Mouse (Mus musculus): ENCODE results near the gene Eva1c. TPM values are rescaled to one million over a fixed set of nuclear protein-coding genes. Genes with fewer than 3 reads are reported as not detected.

The Eva1c gene
- polyA plus RNA-seq, 1 experiment from 2014 or later: 3.1 TPM

DNA sequence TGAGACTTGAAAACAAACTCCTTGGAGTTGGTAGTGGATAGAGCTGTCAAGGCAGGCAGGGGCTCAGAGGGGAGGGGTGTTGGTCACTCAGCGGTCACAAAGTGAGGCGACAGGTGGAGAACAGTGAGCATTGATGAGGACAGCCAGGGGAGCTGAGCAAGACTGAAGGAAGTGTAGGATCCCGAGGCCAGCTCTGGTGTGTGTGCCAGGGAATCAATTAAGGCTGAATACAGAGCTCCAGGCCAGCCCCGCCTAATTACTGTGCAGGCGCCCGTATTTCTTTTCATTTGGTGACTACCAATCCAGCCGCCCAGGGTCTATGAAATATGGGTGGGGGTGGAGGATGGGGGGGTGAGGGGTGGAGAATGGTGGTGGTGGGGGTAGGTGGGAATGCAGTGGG, 24.4 kb downstream of the Eva1c start:
- DNase-seq (ENCODE audit: low spot score): no peak
- Histone ChIP-seq H3K9me3 (ENCODE audit: control insufficient read depth, low read length) (no peaks in the 10 kb centered on the region), H3K4me3 (replicated peaks; ENCODE audit: low read length) (no peak overlapping the region), H3K4me2 (replicated peaks) (no peak overlapping the region), H3K27ac (no peak overlapping the region), H3K27me3 (ENCODE audit: control insufficient read depth, insufficient read depth, low read length) (0 out of 2 replicates have a peak, but pooled peaks cover 5% of the 10 kb centered on the region), H3K4me1 (replicated peaks; ENCODE audit: control insufficient read depth, insufficient read depth, low read length) (no peaks in the 10 kb centered on the region), H3K36me3 (replicated peaks; ENCODE audit: control insufficient read depth, insufficient read depth) (no peaks in the 10 kb centered on the region), H3K9ac (no peak overlapping the region)
- no peak for ATAC-seq (ENCODE audit: low FRiP score)
- WGBS: 67% methylated on average over 7 of the region's 7 CpGs

DNA sequence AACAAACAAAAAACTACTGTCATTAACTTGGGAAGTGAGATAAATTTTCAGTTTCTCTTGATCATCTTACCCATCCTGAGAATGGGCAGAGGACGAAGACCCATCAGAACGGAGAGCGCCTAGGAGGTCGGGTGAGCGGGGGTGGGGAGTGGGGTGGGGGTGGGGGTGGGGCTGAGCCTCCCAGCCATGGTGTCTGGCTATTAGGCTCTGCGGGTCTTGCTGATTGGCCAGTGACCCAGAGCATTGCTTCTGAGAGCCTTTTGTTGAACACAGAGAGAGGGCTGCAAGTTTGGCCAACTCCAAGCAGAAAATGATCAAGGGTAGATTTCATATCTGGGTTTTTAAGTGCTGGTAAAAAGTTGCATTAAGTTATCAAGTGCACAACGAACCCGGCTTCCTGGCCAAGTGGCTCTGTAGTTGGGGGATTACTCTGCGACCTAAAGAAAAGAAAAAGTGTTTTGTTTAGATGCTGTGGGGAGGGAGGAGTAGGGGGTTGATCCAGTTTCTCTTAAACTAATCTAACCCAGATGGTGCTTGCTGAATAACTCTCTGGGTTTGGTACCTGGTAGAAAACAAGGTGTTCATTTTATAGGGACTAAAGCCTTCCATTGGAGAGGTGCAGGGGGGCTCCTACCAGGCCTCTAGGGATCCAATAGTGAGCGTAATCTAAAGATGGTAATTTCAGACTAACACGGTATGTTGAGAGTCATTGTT, 25.3 kb downstream of the Eva1c start:
- Histone ChIP-seq H3K4me2 (replicated peaks) (no peak overlapping the region), H3K9me3 (ENCODE audit: control insufficient read depth, low read length) (no peaks in the 10 kb centered on the region), H3K27ac (no peak overlapping the region), H3K27me3 (ENCODE audit: control insufficient read depth, insufficient read depth, low read length) (0 out of 2 replicates have a peak, but pooled peaks cover 5% of the 10 kb centered on the region), H3K9ac (no peak overlapping the region), H3K36me3 (replicated peaks; ENCODE audit: control insufficient read depth, insufficient read depth) (no peaks in the 10 kb centered on the region), H3K4me3 (replicated peaks; ENCODE audit: low read length) (no peak overlapping the region), H3K4me1 (replicated peaks; ENCODE audit: control insufficient read depth, insufficient read depth, low read length) (no peaks in the 10 kb centered on the region)
- no peak for DNase-seq (ENCODE audit: low spot score)
- 64% methylated on average over 11 of the region's 11 CpGs for WGBS
- ATAC-seq (ENCODE audit: low FRiP score): no peak

DNA sequence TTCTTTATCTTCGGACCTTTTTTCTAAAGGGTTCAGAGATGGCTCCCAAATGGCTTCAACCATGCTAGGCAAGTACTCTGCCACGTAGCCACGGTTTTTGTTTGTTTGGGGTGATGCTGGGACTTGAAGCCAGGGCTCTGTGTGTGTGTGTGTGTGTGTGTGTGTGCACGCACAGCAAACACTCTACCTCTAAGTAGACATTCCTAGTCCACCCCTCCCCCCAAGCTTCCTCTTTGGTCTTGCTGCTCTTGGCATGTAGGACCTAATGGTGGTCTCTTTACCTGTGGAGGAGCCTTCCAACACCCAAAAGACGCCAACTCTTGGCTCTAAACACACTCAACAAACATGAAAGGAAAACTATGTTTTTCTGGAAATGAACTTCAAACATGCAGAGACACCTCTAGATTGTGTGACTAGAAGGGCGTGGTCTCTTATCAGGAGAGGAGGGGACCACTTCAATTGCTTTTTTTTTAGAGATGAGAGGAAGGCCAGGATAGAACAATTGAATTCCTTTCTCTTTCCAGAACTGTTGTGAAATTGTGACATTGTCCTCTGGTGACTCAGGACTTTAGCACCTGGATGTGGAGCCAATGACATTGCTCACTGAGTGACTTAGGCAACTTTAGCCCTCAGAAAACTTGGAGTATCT, 30.2 kb downstream of the Eva1c start:
- no peaks in the 10 kb centered on the region for H3K36me3 ChIP-seq (replicated peaks; ENCODE audit: control insufficient read depth, insufficient read depth)
- no peak overlapping the region for H3K4me3 ChIP-seq (replicated peaks; ENCODE audit: low read length)
- 91% methylated on average over 6 of the region's 6 CpGs for WGBS
- DNase-seq (ENCODE audit: low spot score) (no peak), ATAC-seq (ENCODE audit: low FRiP score) (no peak)
- H3K27me3 ChIP-seq (ENCODE audit: control insufficient read depth, insufficient read depth, low read length): no peaks in the 10 kb centered on the region
- no peak overlapping the region for H3K9ac ChIP-seq
- H3K4me1 ChIP-seq (replicated peaks; ENCODE audit: control insufficient read depth, insufficient read depth, low read length): no peaks in the 10 kb centered on the region
- no peaks in the 10 kb centered on the region for H3K9me3 ChIP-seq (ENCODE audit: control insufficient read depth, low read length)
- H3K4me2 ChIP-seq (replicated peaks): no peak overlapping the region
- H3K27ac ChIP-seq: no peak overlapping the region

DNA sequence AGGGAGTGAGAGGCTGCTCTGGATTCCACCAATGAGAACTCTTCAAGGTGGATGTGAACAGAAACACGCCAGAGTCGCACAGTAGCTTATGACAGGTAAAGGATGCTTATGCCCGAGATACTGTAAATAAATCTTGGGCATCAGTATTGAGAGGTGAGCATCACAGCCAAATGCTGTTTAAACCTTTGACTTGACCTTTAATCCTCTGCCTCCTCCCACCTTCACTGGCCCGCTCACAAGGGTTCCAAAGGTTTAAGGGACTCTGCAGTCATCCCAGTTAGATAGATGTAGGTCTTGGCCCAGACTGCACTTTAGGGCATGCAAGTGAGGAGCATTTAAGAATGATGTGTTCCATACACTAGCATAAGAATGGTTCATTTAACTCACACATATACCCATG, 31.7 kb downstream of the Eva1c start:
- ATAC-seq (ENCODE audit: low FRiP score): no peak

DNA sequence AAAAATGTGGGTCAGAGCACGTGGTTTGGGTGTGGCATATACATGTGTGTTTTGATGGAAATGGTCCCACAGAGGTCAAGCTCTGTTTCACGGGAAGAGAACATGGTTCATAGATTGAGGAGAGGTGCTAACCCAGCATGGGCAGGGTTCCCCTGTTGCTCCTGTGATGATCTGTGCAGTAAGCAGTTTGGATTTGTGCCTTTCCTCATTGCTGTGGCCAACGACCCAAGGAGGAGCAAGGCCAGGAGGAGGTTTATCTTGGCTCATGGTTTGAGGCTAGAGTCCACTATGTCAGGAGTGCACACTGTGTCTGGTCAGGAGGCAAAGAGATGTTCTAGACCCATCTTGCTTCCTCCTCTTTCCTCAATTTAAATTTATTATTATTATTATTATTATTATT, 36.5 kb downstream of the Eva1c start:
- no peaks in the 10 kb centered on the region for H3K27me3 ChIP-seq (ENCODE audit: control insufficient read depth, insufficient read depth, low read length)
- H3K4me3 ChIP-seq (replicated peaks; ENCODE audit: low read length): no peak overlapping the region
- DNase-seq (ENCODE audit: low spot score) (no peak), ATAC-seq (ENCODE audit: low FRiP score) (no peak)
- H3K9ac ChIP-seq: no peak overlapping the region
- H3K27ac ChIP-seq: no peak overlapping the region
- H3K36me3 ChIP-seq (replicated peaks; ENCODE audit: control insufficient read depth, insufficient read depth): no peaks in the 10 kb centered on the region
- H3K9me3 ChIP-seq (ENCODE audit: control insufficient read depth, low read length): no peaks in the 10 kb centered on the region
- H3K4me2 ChIP-seq (replicated peaks): no peak overlapping the region
- H3K4me1 ChIP-seq (replicated peaks; ENCODE audit: control insufficient read depth, insufficient read depth, low read length): peaks cover 2% of the 10 kb centered on the region; the same call in 1 of the 2 replicates
- WGBS: 72% methylated on average over 3 of the region's 3 CpGs

More for the DNA sequence above, 31.7 kb downstream of the Eva1c start:
- H3K4me3 ChIP-seq (replicated peaks; ENCODE audit: low read length): no peak overlapping the region
- H3K4me2 ChIP-seq (replicated peaks): no peak overlapping the region
- H3K9me3 ChIP-seq (ENCODE audit: control insufficient read depth, low read length): no peaks in the 10 kb centered on the region
- whole genome bisulfite sequencing: 90% methylated on average over 4 of the region's 4 CpGs
- H3K27ac ChIP-seq: no peak overlapping the region
- DNase-seq (ENCODE audit: low spot score): no peak
- no peaks in the 10 kb centered on the region for H3K27me3 ChIP-seq (ENCODE audit: control insufficient read depth, insufficient read depth, low read length)
- no peak overlapping the region for H3K9ac ChIP-seq
- no peaks in the 10 kb centered on the region for H3K36me3 ChIP-seq (replicated peaks; ENCODE audit: control insufficient read depth, insufficient read depth)
- H3K4me1 ChIP-seq (replicated peaks; ENCODE audit: control insufficient read depth, insufficient read depth, low read length): no peaks in the 10 kb centered on the region

DNA sequence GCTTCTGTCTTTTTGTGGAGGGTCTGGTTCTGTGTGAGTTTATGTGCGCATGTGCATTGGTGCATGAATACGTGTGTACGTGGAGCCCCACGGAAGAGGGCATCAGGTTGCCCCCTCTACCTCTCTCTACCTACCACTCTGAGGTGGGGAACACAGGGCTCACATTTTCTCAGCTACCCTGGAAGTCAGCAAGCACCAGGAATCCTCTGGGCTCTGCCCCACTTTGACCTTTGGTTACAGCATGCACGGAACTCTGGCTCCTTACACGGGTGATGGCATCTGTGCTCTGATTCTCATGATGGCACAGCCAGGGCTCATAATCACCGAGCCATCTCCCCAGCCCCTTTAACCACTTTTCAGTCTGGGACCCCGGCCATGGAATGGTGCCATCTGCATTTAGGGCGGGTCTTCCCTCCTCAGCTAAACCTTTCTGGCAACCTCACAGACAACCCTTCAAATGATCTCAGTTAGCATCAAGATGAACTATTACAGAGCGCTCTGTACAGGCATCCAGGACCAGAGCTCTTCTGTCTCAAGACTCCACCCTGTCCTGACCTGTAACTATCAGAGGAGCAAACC, 37.0 kb downstream of the Eva1c start:
- H3K27me3 ChIP-seq (ENCODE audit: control insufficient read depth, insufficient read depth, low read length): no peaks in the 10 kb centered on the region
- H3K4me2 ChIP-seq (replicated peaks): no peak overlapping the region
- H3K4me3 ChIP-seq (replicated peaks; ENCODE audit: low read length): no peak overlapping the region
- no peak overlapping the region for H3K27ac ChIP-seq
- H3K4me1 ChIP-seq (replicated peaks; ENCODE audit: control insufficient read depth, insufficient read depth, low read length): peaks cover 6% of the 10 kb centered on the region; the same call in 1 of the 2 replicates
- ATAC-seq (ENCODE audit: low FRiP score) (no peak), DNase-seq (ENCODE audit: low spot score) (no peak)
- H3K9ac ChIP-seq: no peak overlapping the region
- H3K36me3 ChIP-seq (replicated peaks; ENCODE audit: control insufficient read depth, insufficient read depth): no peaks in the 10 kb centered on the region
- WGBS: 79% methylated on average over 10 of the region's 10 CpGs
- H3K9me3 ChIP-seq (ENCODE audit: control insufficient read depth, low read length): no peaks in the 10 kb centered on the region

DNA sequence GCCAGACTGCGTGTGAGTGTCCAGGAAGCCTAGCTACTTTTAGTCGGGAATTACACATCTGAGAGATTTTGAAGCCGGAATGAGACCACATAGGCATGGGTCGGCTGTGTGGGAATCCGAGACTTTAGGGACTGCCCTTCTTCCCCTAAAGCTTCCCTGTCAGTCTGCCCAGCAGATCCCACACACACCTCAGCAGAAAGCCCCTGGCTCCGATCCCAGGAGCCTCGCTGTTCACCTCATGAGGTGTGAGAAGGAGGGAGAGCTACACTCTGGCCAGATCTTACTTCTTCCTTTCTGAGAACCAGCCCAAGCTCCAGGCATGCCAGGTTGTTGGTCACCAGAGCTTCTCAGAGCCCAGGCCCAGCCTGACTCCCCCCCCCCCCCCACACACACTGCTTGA, 38.2 kb downstream of the Eva1c start:
- Histone ChIP-seq H3K27me3 (ENCODE audit: control insufficient read depth, insufficient read depth, low read length) (no peaks in the 10 kb centered on the region), H3K4me1 (replicated peaks; ENCODE audit: control insufficient read depth, insufficient read depth, low read length) (peaks cover 6% of the 10 kb centered on the region; the same call in 1 of the 2 replicates), H3K4me3 (replicated peaks; ENCODE audit: low read length) (no peak overlapping the region), H3K27ac (no peak overlapping the region), H3K9me3 (ENCODE audit: control insufficient read depth, low read length) (no peaks in the 10 kb centered on the region), H3K9ac (no peak overlapping the region), H3K4me2 (replicated peaks) (no peak overlapping the region), H3K36me3 (replicated peaks; ENCODE audit: control insufficient read depth, insufficient read depth) (no peaks in the 10 kb centered on the region)
- DNase-seq (ENCODE audit: low spot score) (no peak), ATAC-seq (ENCODE audit: low FRiP score) (no peak)
- WGBS: 69% methylated on average over 7 of the region's 7 CpGs

- 50% methylated on average over 9 of the region's 9 CpGs for WGBS
- H3K27ac ChIP-seq: no peak overlapping the region
- no peaks in the 10 kb centered on the region for H3K27me3 ChIP-seq (ENCODE audit: control insufficient read depth, insufficient read depth, low read length)
- peaks cover 6% of the 10 kb centered on the region; the same call in 1 of the 2 replicates for H3K4me1 ChIP-seq (replicated peaks; ENCODE audit: control insufficient read depth, insufficient read depth, low read length)
- H3K4me3 ChIP-seq (replicated peaks; ENCODE audit: low read length): no peak overlapping the region
- H3K9ac ChIP-seq: no peak overlapping the region
- ATAC-seq (ENCODE audit: low FRiP score) (peak; percentile 48; the same call in 1 of the 2 replicates), DNase-seq (ENCODE audit: low spot score) (no peak)
- H3K4me2 ChIP-seq (replicated peaks): no peak overlapping the region
- H3K36me3 ChIP-seq (replicated peaks; ENCODE audit: control insufficient read depth, insufficient read depth): no peaks in the 10 kb centered on the region
- no peaks in the 10 kb centered on the region for H3K9me3 ChIP-seq (ENCODE audit: control insufficient read depth, low read length)
Measured at GRCm38 (mm10) chr16:90865652-90866051, 39.1 kb downstream of the Eva1c start.

DNA sequence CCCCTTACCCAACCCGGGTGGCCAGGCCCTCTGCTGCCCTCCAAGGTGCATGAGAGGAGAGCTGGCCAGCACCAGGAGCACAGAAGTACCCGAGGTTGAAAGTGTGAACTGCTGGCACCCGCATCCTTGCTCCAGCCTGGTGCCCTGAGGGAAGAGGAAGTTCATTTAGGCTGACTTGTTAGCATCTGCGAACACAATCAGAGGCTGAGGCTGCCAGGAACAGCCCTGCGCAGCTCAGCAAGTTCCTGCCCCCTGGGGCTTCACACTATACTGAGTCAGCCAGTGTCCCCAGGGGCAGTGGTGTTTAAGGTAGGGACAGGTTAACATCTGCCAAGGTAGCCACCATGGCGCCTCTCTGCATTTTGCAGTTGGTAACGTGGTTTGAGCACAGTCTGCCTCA, 41.6 kb downstream of the Eva1c start:
- Histone ChIP-seq H3K9me3 (ENCODE audit: control insufficient read depth, low read length) (no peaks in the 10 kb centered on the region), H3K36me3 (replicated peaks; ENCODE audit: control insufficient read depth, insufficient read depth) (no peaks in the 10 kb centered on the region), H3K4me2 (replicated peaks) (no peak overlapping the region), H3K27ac (no peak overlapping the region), H3K4me1 (replicated peaks; ENCODE audit: control insufficient read depth, insufficient read depth, low read length) (peaks cover 6% of the 10 kb centered on the region; the same call in 1 of the 2 replicates), H3K9ac (no peak overlapping the region), H3K27me3 (ENCODE audit: control insufficient read depth, insufficient read depth, low read length) (no peaks in the 10 kb centered on the region), H3K4me3 (replicated peaks; ENCODE audit: low read length) (no peak overlapping the region)
- DNase-seq (ENCODE audit: low spot score) (no peak), ATAC-seq (ENCODE audit: low FRiP score) (no peak)
- 26% methylated on average over 7 of the region's 7 CpGs for WGBS
